Mouse (Mus musculus): ENCODE measurements around the gene Grn.
"Not testable (repeated sequence)": the region's sequence is repeated elsewhere in the genome, so short reads cannot be mapped to it uniquely, and the experiment has no call there.

Gene Grn

DNA sequence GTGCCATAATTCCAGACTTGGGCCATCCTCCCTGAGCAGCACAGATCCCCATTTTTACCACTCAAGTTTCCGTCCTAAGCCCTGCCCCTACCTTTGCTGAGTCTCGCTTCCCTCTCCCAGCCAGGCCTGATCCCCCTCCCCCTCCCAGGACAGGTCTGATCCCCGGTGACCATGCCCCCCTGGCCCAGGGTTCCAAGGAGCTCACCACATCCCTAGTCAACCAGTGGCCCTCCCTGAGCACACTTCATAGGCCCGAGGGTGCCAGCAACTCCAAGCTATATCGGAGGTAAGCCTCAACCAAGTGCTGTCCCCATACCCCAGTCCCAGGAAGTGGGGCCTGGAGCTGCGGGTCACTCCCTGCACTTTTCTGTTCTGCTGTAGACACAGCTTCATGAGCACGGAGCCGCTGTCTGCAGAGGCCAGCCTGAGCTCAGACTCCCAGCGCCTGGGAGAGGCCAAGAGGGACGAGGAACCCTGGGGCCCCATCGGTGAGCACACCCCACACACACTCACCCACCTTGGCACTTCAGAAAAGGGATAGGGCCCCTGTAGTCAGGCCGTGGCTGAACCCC is 29.5 kb upstream of the Grn start:
- DNase-seq (ENCODE audit: low read depth, low spot score): no peak

DNA sequence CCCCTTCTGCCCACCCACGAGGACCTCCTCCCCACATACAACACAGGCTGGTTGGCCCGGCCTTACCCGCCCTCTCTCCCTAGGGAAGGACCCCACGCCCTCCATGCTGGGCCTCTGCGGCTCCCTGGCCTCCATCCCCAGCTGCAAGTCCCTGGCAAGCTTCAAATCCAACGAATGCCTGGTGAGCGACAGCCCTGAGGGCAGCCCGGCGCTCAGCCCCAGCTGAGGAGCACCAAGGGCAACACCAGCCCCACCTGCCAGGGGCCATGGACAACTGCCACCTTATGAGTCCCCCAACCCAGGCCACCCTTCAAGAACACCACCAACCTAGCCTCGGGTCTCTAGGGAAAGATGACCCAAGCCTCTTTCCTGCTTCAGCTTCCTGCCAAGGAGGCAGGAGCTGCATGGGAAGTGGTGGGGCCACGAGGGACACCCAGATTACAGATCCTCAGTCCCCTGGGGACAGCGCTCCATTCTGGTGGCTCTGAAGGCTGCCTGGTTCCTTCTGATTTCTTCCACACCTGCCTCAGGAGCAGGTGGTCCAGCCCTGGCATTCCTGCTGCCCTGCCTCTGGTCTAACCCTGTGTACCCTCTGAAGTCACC is 28.1 kb upstream of the Grn start:
- no peak for DNase-seq (ENCODE audit: low read depth, low spot score)

DNA sequence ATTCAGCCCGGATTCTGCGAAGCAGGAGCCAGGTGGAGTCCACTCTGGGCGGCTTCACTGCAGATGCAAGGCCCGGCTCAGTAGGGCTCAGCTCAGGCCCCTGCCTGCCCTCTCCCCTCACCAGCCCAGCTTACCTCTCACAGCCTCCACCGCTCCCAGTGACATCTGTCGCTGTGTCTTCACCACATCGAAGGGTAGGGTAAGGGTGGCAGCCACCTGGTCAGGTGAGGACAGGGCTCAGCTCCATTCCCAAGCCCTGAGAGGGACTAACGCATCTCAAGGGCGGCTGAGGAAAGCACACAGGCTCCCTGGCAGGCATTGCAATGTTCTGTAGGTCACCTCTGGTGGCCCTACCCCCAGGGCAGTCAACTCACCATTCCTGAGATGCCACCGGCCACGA is 26.5 kb upstream of the Grn start:
- DNase-seq (ENCODE audit: low read depth, low spot score): no peak

DNA sequence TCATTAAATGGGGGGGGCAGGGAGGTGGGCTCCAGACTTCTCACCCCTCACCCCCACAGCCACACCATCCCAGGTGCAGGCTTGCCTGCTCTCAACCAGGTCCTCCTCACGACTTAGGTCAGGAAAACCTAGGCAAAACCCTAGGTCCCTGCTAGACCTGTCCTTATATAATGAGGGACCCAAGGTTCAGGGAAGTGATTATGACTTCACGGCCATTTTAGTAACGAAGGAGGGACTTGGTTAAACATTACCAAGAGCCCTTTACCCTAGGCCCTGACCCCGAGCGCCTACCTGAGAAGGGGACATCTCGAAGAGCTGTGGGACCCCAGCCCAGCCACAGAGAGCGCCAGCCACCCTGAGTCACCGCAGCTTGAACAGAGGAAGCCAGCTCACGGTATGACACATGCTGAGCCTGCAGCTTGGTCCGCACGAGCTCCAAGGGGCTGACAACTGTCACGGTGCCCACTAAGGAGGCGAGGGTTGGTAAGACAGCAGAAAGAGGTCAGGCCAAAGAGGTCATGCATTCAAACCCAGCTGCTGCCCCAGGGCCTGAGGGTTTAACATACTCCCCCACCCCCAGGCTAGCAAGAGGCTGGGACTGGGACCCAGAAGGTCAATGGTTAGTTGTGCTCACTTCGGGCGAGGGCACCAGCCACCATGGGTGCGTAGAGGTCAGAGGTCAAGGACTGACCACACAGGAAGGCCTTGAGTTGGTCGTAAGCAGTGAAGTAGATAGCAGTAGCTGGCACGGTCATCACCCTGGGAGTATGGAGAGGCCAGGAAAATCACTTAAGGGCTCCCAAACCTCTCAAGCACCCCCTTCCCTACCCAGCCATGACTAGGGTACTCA is 25.7 kb upstream of the Grn start:
- no peak for DNase-seq (ENCODE audit: low read depth, low spot score)

DNA sequence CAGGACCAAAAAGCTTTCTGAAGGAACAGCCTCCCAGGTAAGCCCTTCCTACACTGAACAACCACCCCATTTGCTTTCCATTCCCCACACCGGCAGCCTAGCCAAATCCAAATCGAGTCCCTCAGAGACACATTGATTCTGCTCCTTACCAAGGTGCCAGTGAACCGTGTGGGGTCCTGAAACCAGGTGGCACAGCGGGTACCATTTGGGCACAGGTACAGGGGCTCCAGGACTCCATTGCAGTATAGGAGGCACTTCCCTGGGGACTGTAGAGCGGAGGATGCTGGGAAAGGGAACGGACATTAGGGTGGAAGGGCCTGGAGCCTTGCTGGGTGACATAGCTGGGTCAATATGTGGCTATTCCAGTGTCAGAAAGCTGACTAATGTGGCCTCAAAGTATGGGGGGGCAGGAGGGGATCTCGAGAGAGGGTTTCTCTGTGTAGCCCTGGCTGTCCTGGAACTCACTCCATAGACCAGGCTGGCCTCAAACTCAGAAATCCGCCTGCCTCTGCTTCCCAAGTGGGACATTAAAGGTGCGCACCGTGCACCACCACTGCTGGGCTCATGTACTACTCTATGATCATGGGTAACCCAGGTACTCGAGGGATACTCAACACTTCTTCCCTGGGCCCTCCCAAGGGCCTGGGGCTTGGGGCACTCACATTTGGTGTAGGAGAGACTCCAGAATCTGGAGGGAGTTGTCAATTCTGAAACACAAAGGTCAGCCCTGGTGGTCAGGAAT is 24.4 kb upstream of the Grn start:
- no peak for DNase-seq (ENCODE audit: low read depth, low spot score)

DNA sequence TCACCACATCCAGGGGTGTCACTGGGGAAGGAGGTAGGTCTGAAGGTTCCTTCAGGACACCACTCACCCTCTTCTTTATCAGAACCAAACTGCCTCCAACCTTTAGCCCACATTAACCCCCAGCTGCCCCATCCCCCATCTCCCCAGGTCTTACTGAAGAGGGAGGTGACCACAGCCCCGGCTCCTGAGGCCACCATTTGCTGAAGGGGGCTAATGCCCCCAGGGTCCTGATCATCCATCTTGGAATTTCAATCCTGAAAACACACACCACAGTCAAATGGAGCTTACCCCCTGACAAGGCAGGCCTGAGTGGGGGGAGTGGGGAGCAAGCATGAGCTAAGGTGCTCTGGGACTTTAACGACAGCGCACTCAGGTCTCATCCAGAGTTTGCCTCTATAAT is 23.7 kb upstream of the Grn start:
- DNase-seq (ENCODE audit: low read depth, low spot score): no peak

DNA sequence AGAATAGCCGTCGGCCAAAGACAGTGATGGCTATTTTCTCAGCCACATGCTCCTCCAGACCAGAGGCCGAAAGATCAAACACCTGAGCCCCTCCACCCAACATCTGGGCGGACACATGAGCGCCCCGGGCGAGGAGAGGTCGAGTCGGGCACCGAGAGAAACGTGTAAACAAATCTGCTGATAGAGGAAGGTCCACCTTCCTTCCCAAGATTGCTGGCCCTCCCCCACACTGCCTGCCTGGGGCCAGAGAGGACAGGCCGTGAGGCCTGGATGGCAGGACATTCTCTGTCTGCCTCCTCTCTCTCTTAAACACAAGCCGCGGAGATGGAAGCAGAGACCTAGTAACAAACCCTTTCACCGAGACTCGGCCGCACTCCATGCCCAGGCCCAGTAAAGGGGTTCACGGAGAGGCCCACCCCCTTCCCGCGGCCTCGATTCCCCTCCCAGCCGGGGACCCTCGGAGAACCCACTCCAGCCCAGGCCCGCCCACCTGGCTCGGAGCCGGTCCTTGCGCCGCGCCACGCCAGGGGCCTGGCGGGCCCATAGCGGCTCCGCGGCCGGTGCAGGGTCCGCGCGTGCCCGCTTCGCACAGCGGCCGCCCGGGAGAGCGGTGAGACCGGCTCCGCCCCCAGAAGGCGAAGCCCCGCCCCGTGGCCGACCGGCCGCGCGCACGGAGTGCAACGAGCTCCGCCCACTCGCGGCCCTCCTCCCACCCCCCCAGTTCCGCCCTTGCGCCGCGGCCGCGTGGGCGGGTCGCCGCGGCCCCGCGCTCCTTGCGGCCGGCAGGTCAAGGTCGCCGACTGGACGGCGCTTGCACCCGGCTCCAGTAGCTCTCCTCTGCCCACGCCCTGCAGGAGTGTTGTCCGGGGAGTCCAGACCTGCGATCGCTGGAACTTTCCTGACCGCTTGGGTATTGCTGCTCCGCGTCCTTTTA is 22.9 kb upstream of the Grn start:
- peak; percentile 62 for DNase-seq (ENCODE audit: low read depth, low spot score)

DNA sequence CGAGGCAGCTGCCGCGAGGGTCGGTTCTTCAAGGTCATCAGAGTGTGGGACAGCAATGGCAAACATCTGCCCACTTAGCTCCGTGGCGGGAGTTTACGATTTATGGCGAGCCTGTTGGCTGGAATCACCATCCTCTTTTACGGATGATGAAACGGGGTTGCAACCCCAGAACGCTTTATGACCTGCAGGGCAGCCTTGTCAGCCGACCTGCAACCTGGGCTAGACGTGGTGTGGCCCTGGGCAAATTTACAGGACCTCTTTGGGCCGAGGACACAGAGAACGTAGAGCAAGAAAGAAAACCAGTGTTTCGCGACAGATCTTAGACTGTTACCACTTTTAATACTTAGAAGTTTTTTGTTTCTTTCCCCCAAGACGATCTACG is 22.3 kb upstream of the Grn start, which contains the start of gene Slc25a39:
Gene Slc25a39, minus strand, starts transcription at position 113 of the 382 bp plus-strand sequence.
- DNase-seq (ENCODE audit: low read depth, low spot score): peak; percentile 81

DNA sequence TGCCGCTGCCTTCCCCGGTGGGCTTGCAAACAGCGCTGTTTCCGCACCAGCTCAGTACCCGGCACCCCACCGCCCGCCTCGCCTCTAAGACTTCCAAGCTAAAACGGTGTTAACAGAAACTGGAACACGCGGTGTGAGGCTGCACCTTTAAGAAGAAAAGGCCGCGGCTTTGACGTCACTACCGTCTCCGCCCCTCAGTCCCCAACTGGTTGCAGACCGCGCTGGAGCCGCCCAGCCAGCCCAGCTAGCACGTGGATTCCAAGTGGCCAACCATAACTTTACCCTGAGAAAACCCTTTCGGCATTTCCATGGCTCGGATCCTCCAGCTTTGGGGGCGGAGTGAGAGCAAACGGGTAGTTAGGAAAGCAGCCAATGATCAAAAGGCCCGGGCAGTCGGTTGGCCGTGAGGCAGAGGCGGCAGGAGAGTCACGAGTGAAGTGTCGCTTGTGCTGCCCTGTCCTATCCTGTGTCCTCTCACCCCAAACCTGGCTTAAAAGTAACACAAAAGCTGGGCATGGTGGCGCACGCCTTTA is 21.7 kb upstream of the Grn start:
- DNase-seq (ENCODE audit: low read depth, low spot score): peak; percentile 100

DNA sequence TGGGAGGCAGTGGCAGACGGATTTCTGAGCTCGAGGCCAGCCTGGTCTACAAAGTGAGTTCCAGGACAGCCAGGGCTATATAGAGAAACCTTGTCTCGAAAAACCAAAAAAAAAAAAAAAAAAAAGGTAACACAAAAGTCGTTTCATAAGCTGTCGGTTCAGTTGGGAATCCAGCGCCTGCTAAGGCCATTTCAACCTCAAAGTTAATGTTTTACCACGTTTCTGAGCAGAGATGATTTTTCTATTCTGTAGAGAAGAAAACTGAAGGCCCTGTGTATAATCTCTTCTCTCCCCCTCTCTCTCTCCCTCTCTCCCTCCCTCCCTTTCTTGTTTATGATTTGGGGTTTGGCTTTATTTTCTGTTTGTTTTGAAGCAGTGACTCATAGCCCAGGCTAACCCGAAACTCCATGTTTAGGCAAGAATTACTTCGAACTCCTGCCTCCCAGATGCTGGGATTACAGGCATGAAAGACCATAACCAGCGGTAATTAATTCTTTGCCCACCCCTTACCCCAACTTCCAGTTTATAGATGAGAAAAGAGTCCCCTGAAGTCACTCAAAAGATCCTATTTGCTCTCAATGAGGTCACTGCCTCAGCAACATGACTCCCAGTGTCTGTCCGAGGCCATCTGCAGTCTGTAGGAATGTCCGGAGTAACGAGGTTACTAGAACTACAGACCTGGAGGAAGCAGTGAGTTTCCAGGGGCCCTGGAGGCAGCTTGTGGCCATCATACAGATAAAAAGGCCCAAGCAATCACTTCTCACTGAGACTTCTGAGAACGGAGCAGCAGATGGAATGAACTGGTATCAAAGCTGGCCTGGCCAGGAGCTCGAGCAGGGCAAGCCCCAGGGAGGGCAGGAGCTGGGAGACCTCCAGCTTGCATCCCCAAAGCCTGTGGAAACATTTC is 21.0 kb upstream of the Grn start:
- peak; percentile 54 for DNase-seq (ENCODE audit: low read depth, low spot score)

DNA sequence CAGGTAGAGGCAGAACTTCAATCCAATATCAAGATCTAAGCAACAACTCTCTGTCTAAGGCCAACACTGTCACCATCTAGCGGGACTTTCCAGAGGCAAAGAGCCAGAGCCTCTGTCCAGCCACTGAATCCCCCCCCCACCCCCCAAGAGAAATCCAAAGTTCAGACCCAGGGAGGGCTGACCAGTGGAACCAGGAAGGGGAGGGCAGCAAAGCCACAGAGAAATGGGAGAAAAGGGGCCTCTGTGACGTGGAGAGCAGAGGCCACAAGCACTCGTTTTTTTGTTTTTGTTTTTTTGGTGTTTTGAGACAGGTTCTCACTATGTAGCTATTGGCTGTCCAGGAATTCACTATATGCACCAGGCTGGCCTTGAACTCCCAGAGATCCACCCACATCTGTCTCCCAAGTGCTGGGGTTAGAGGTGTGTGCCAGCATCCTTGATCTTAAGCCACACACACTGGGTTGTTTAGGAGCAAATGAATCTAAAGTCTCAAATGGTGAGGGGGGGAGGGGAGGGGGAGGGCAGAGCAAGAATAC is 20.3 kb upstream of the Grn start:
- DNase-seq (ENCODE audit: low read depth, low spot score): no peak

DNA sequence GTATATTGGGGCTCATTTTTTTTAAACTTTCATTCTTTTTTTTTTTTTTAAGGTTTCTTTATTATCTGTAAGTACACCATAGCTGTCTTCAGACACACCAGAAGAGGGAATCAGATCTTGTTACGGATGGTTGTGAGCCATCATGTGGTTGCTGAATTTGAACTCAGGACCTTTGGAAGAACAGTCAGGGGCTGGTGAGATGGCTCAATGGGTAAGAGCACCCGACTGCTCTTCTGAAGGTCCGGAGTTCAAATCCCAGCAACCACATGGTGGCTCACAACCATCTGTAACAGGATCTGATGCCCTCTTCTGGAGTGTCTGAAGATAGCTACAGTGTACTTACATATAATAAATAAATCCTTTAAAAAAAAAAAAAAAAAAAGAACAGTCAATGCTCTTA is 19.8 kb upstream of the Grn start:
- not testable (repeated sequence) for DNase-seq (ENCODE audit: low read depth, low spot score)

DNA sequence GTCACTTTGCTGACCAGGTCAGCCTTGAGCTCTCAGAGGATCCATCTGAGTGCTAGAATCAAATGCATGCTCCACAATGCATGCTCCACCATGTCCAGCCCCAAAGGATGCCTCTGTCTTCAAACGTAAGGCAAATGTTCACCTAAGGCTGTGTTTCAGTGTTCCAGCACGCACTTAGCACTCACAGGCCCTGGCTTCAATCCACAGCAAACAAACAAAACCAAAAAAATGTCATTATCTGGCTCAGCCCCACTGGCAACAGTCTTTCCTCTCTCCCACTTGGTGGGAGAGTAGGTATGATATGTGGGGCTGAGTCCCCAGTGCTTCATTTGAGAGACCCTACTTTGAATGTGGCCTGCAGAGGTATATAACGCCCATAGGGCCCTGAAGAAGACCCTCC is 19.1 kb upstream of the Grn start:
- DNase-seq (ENCODE audit: low read depth, low spot score): peak; percentile 58

DNA sequence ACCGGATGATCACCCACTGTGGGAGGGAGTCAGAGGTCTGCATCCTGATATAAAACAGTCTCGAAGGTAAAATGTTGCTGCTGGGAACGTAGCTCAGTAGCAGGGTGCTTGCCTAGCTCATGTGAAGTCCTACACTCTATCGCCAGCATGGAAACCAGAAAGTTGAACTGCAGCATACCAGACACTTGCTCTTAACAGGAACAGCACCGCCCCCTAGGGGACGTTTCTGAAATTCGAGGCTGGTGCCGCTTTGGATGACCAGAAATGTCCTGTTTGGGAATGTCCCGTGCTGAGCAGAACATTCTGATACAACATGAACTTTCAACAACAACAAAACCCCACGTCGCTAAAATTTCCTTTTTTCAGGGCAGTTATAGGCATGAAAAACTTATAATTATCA is 18.4 kb upstream of the Grn start:
- DNase-seq (ENCODE audit: low read depth, low spot score): peak; percentile 98

DNA sequence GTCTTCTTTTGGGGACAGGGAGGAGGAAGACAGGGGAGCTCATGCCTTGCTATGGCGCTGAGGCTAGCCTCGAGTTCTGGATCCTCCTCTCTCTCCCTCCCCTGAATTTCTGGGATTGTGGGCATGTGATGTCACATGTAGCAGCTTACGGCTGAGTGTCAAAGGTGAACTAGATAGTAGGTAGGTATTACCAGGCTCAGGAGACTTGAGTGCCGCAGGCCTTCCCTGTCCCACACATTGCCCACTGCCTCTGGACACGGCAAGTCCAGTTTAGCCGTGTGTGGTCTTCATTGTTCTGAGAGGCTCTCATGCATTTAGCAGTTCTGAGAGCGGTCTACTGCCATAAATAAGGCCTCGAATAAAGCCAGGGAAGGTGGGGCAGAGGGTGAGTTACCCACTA is 17.1 kb upstream of the Grn start:
- no peak for DNase-seq (ENCODE audit: low read depth, low spot score)

DNA sequence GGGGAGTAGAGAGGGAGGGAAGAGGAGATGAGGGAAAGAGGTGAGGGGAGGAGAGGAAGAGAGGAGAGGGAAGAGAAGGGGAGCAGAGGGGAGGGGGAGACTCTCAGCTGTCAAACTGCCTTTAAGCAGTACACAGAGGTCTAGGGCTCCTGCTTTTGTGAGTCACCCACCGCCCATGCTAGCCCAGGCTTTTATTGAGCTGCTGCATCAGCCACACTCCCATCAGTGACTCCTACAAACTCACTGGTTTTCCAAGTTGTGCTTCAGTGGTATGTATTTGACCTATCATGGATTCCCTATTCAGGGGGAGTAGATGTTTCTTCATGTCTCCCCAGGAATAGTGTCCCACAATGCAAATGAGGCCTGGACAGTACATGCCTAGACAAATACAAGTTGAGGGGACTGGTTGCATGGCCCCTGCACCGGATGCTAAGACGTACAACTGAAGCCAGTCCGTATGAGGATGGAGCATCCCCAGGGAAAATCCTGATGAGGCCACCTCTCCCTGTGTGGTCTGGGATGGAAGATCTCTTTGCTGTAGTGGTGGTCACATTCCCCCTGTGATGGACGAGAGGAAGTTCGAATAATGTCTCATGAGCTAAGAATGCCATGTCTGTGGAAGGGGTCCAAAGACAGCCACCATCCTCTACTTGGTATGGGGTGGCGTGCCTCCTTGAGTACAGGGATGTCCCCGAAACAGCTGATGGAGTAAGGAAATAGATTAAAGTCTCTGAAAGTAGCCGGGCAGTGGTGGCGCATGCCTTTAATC is 14.9 kb upstream of the Grn start:
- no peak for DNase-seq (ENCODE audit: low read depth, low spot score)

DNA sequence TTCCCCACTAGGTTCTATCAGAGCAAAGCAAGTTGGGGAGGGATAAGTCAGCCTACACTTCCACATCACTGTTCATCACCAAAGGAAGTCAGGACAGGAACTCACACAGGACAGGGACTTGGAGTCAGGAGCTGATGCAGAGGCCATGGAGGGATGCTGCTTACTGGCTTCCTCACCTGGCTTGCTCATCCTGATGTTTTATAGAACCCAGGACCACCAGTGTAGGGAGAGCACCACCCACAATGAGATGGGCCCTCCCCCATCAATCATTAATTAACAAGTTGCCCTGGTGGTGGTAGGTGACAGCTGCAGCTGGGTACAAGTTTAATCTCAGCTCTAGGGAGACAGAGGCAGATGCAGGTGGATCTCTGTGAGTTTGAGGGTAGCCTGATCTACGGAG is 13.0 kb upstream of the Grn start:
- no peak for DNase-seq (ENCODE audit: low read depth, low spot score)

DNA sequence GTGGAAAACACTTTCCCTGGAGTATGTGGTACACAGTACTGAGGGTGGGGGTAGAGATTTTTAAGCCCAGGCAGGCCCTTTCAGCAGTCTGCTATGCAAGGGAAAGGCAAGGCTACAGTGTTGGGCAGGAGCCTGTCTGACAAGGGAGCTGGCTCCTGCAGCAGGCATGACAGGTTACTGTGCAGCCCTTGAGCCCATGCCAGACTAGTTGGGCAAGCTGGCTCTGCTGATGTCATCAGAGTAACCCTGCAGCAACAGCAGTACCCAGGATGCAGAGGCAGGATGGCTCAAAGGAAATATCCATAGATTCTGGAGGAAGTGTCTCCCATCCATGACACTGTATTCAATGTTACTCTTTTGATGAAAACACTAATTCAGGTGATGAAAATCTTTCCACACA is 11.2 kb upstream of the Grn start:
- no peak for DNase-seq (ENCODE audit: low read depth, low spot score)

DNA sequence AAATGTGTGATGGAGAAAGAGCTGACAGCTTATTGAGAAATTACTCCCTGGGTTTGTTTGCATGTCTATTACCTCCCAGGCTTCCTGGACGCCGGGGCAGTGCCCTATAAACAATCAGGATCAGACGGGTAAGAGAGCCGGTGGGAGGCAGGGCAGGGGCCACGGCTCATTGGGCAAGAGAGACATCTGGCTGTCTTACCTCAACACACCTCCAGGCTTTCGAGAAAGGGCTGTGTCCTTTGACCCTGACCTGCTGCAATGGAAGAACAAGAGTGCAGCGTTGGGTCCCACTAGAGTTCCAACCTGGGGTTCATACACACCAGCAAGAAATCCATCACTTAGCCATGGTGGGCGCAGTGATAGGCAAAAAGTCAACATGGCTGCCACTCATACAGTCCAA is 8.6 kb upstream of the Grn start:
- DNase-seq (ENCODE audit: low read depth, low spot score): no peak

Measured in 3T3-L1 (cell line).